Mouse (Mus musculus) left cerebral cortex, adult 2 months (tissue): ENCODE measurements at regions not wholly inside any gene's neighbourhood (a gene's known extent, or its start where the extent isn't known, plus 50 kb on each side); places are given as distances from the start of the nearest gene placed in this dataset.

Experiments used
- DNase-seq, 2 experiments: peaks; one replicate each; pipeline ENCODE4 v3.0.0; 2021 to 2022; ENCODE audit warnings: low spot score in 2 of 2, mixed read lengths in 1 of 2; ENCODE audit errors: extremely low spot score in 1 of 2
- H3K27ac ChIP-seq: fragments of 200-600 bp; 2 replicates; pipeline ENCODE4 v1.8.1; 2022
- H3K4me3 ChIP-seq: fragments of 200-600 bp; 2 replicates; pipeline ENCODE4 v1.8.1; 2022
- CTCF ChIP-seq: fragments of 200-600 bp; IDR thresholded peaks from 2 replicates; pipeline ENCODE4 v1.8.1; 2022; ENCODE audit warnings: antibody characterized with exemption, mild to moderate bottlenecking, moderate library complexity
- intact Hi-C: fragments of 180-260 bp; cut with DNase I; formaldehyde crosslinking; loops from one replicate; pipeline ENCODE4 v1.15.1; 2025

- peak overlapping the region; percentile 69 for H3K27ac ChIP-seq
- peak in 1 of 2 experiments; percentile 15 for DNase-seq
- intact Hi-C loops = loop anchor here (1.0 to 5.0 kb wide), 2 partner anchors 44 to 94 kb away; no protein-coding TSS in a partner anchor
- no peak overlapping the region for H3K4me3 ChIP-seq
- TF ChIP-seq CTCF = no peak
These were observed 60.8 kb downstream of the Mis18a start for GRCm38 (mm10) chr16:90666271-90666986.

GRCm38 (mm10) chr16:90664086-90664485 lies 63.1 kb downstream of the Mis18a start:
- DNase-seq = no peak
- intact Hi-C loops = no loop called here
- Histone ChIP-seq H3K4me3 (no peak overlapping the region), H3K27ac (peak overlapping the region; percentile 57)
- TF ChIP-seq CTCF = no peak

GRCm38 (mm10) chr16:90658050-90658449 lies 69.2 kb downstream of the Mis18a start:
- intact Hi-C loops = no loop called here
- no peak for TF ChIP-seq CTCF
- no peak for DNase-seq
- H3K4me3 ChIP-seq = no peak overlapping the region
- no peak overlapping the region for H3K27ac ChIP-seq

- TF ChIP-seq CTCF = no peak
- H3K4me3 ChIP-seq = no peak overlapping the region
- no peak overlapping the region for H3K27ac ChIP-seq
- DNase-seq = no peak
- intact Hi-C loops = no loop called here
These were observed 70.2 kb downstream of the Mis18a start for GRCm38 (mm10) chr16:90657027-90657426.

- H3K4me3 ChIP-seq = no peak overlapping the region
- no peak for DNase-seq
- intact Hi-C loops = no loop called here
- no peak for TF ChIP-seq CTCF
- no peak overlapping the region for H3K27ac ChIP-seq
These were observed 70.6 kb downstream of the Mis18a start for GRCm38 (mm10) chr16:90656571-90657011.

GRCm38 (mm10) chr16:90654853-90655252 lies 72.4 kb downstream of the Mis18a start:
- DNase-seq = no peak
- no peak for TF ChIP-seq CTCF
- Histone ChIP-seq H3K27ac (no peak overlapping the region), H3K4me3 (no peak overlapping the region)
- intact Hi-C loops = no loop called here

- no peak for TF ChIP-seq CTCF
- H3K27ac ChIP-seq = no peak overlapping the region
- intact Hi-C loops = no loop called here
These were observed 74.4 kb downstream of the Mis18a start for GRCm38 (mm10) chr16:90652821-90653220.

GRCm38 (mm10) chr16:90648161-90648560 lies 79.0 kb downstream of the Mis18a start:
- no peak for TF ChIP-seq CTCF
- Histone ChIP-seq H3K27ac (no peak overlapping the region), H3K4me3 (no peak overlapping the region)
- no peak for DNase-seq
- intact Hi-C loops = no loop called here

More at GRCm38 (mm10) chr16:90652821-90653220, 74.4 kb downstream of the Mis18a start:
- H3K4me3 ChIP-seq = no peak overlapping the region
- DNase-seq = no peak

GRCm38 (mm10) chr16:90642671-90643070 lies 84.5 kb downstream of the Mis18a start:
- Histone ChIP-seq H3K27ac (no peak overlapping the region), H3K4me3 (no peak overlapping the region)
- intact Hi-C loops = no loop called here
- no peak for DNase-seq
- TF ChIP-seq CTCF = no peak

GRCm38 (mm10) chr16:90635216-90635615 lies 92.0 kb downstream of the Mis18a start:
- no peak overlapping the region for H3K4me3 ChIP-seq
- intact Hi-C loops = no loop called here
- H3K27ac ChIP-seq = no peak overlapping the region
- DNase-seq = no peak
- peak; percentile 10 for TF ChIP-seq CTCF

GRCm38 (mm10) chr16:90629976-90630375 lies 97.2 kb downstream of the Mis18a start:
- intact Hi-C loops = no loop called here
- H3K4me3 ChIP-seq = no peak overlapping the region
- no peak for DNase-seq
- TF ChIP-seq CTCF = no peak
- no peak overlapping the region for H3K27ac ChIP-seq

GRCm38 (mm10) chr16:90629121-90629930 lies 97.9 kb downstream of the Mis18a start:
- peak in 1 of 2 experiments; percentile 17 for DNase-seq
- Histone ChIP-seq H3K4me3 (no peak overlapping the region), H3K27ac (peak overlapping the region; percentile 71; the same call in 1 of the 2 replicates)
- no peak for TF ChIP-seq CTCF
- intact Hi-C loops = no loop called here
